In the genomic region with DNA sequence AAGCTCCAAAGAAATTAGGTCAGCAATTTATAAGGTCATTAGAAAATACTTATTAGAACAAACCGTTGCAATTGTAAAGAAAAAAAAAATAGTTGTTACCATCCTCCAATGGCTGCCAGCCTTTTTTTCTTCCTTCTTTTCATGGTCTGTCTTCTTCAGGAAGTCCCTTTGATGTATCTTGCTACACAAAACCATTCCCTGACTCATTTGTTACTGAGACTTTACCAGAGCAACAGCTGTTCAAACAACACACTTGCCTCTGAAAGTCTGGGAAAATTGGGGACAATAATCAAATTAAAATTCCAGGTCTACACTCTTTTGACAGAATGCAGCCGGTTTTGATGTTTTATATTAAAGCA, we compare ENCODE assay signal across 15 mouse cellular contexts.
DNase-seq lines count a peak whose midpoint lies in the region; ATAC-seq and TF ChIP-seq lines count a peak whose summit lies in the region.
"Had no signal": no experiment of that assay in that cellular context is flagged by ENCODE, and none has a peak within 500 bp of the region (broad histone marks: within the 10 kb centered on the region; RNA-seq: fewer than 3 reads in every experiment).

No protein-coding gene starts in this region.

- ATAC-seq in kidney, postnatal 0 days (replicated peaks; ENCODE audit: low FRiP score, low read depth): no peak
- no peak for ATAC-seq in kidney, embryonic 15.5 days (replicated peaks; ENCODE audit: low FRiP score)
- peak; percentile 45 for ATAC-seq in forebrain, embryonic 14.5 days
- peak; percentile 61 for ATAC-seq in midbrain, embryonic 11.5 days (ENCODE audit: low FRiP score)

- H3K9ac ChIP-seq in kidney, postnatal 0 days (ENCODE audit: low read depth, low read length): no peak overlapping the region
- H3K9ac ChIP-seq in kidney, embryonic 15.5 days: no peak overlapping the region
- H3K9ac ChIP-seq in forebrain, embryonic 14.5 days (ENCODE audit: low read length): no peak overlapping the region
- H3K9ac ChIP-seq in midbrain, embryonic 11.5 days (ENCODE audit: low read length): no peak overlapping the region
- H3K9ac ChIP-seq: embryonic facial prominence, embryonic 12.5 days; liver, embryonic 13.5 days had no signal

- H3K27ac ChIP-seq in kidney, postnatal 0 days: no peak overlapping the region
- no peak overlapping the region for H3K27ac ChIP-seq in kidney, embryonic 15.5 days
- peak overlapping the region; percentile 88 for H3K27ac ChIP-seq in forebrain, embryonic 14.5 days (ENCODE audit: low read depth, low read length)
- peak overlapping the region; percentile 72 for H3K27ac ChIP-seq in midbrain, embryonic 11.5 days (ENCODE audit: low read depth, low read length)
- H3K27ac ChIP-seq: left cerebral cortex, adult 2 months; liver, embryonic 13.5 days had no signal

- WGBS in kidney, postnatal 0 days: 12% methylated on average over 2 of the region's 2 CpGs
- 5% methylated on average over 2 of the region's 2 CpGs for WGBS in kidney, embryonic 15.5 days
- 4% methylated on average over 2 of the region's 2 CpGs for WGBS in forebrain, embryonic 14.5 days
- 2% methylated on average over 2 of the region's 2 CpGs for WGBS in midbrain, embryonic 11.5 days

- H3K27me3 ChIP-seq in kidney, postnatal 0 days (ENCODE audit: insufficient read depth, low read length): no peaks in the 10 kb centered on the region
- no peaks in the 10 kb centered on the region for H3K27me3 ChIP-seq in kidney, embryonic 15.5 days
- no peaks in the 10 kb centered on the region for H3K27me3 ChIP-seq in forebrain, embryonic 14.5 days (replicated peaks; ENCODE audit: control insufficient read depth, insufficient read depth, low read length)
- no peaks in the 10 kb centered on the region for H3K27me3 ChIP-seq in midbrain, embryonic 11.5 days (ENCODE audit: control insufficient read depth, insufficient read depth, low read length)
- H3K27me3 ChIP-seq: embryonic facial prominence, embryonic 12.5 days; liver, embryonic 13.5 days had no signal

- H3K4me2 ChIP-seq in kidney, postnatal 0 days (ENCODE audit: low read length): no peak overlapping the region
- no peak overlapping the region for H3K4me2 ChIP-seq in kidney, embryonic 15.5 days
- H3K4me2 ChIP-seq in forebrain, embryonic 14.5 days (ENCODE audit: low read length): peak overlapping the region; percentile 27; the same call in 1 of the 2 replicates
- peak overlapping the region; percentile 28 for H3K4me2 ChIP-seq in midbrain, embryonic 11.5 days
- H3K4me2 ChIP-seq: liver, embryonic 13.5 days had no signal

- no peaks in the 10 kb centered on the region for H3K9me3 ChIP-seq in kidney, postnatal 0 days (replicated peaks; ENCODE audit: low read length)
- H3K9me3 ChIP-seq in kidney, embryonic 15.5 days (replicated peaks): no peaks in the 10 kb centered on the region
- H3K9me3 ChIP-seq in forebrain, embryonic 14.5 days (replicated peaks; ENCODE audit: control insufficient read depth, low read length): no peaks in the 10 kb centered on the region
- no peaks in the 10 kb centered on the region for H3K9me3 ChIP-seq in midbrain, embryonic 11.5 days (ENCODE audit: control insufficient read depth, low read length)
- H3K9me3 ChIP-seq: embryonic facial prominence, embryonic 12.5 days; liver, embryonic 13.5 days had no signal

- no peak overlapping the region for H3K4me3 ChIP-seq in kidney, postnatal 0 days (replicated peaks; ENCODE audit: low read depth, low read length)
- no peak overlapping the region for H3K4me3 ChIP-seq in kidney, embryonic 15.5 days (replicated peaks)
- H3K4me3 ChIP-seq in forebrain, embryonic 14.5 days (ENCODE audit: low read depth, low read length): no peak overlapping the region
- no peak overlapping the region for H3K4me3 ChIP-seq in midbrain, embryonic 11.5 days (ENCODE audit: low read depth, low read length)
- H3K4me3 ChIP-seq: embryonic facial prominence, embryonic 12.5 days; left cerebral cortex, adult 2 months; liver, embryonic 13.5 days had no signal

- H3K36me3 ChIP-seq in kidney, postnatal 0 days (ENCODE audit: insufficient read depth, low read length): no peaks in the 10 kb centered on the region
- no peaks in the 10 kb centered on the region for H3K36me3 ChIP-seq in kidney, embryonic 15.5 days
- H3K36me3 ChIP-seq in forebrain, embryonic 14.5 days (ENCODE audit: control insufficient read depth, insufficient read depth, low read length): no peaks in the 10 kb centered on the region
- no peaks in the 10 kb centered on the region for H3K36me3 ChIP-seq in midbrain, embryonic 11.5 days (ENCODE audit: control insufficient read depth, insufficient read depth, low read length)
- H3K36me3 ChIP-seq: embryonic facial prominence, embryonic 12.5 days; liver, embryonic 13.5 days had no signal

- peak; percentile 78 for DNase-seq in kidney, postnatal 0 days (ENCODE audit: low spot score)
- DNase-seq in forebrain, embryonic 14.5 days (ENCODE audit: low spot score): peak; percentile 74
- DNase-seq in midbrain, embryonic 11.5 days (ENCODE audit: low spot score, missing footprints): peak; percentile 91
- no peak for DNase-seq in left cerebral cortex, adult 18-20 months (ENCODE audit: low spot score in 2 of 2)
- DNase-seq in adrenal gland, postnatal 36 days: no peak
- no peak for DNase-seq in left cerebral cortex, postnatal 4 days
- DNase-seq in urinary bladder, postnatal 25 days (ENCODE audit: low spot score): no peak
- DNase-seq: B cell, adult 2 months; kidney, adult 2 months; liver, embryonic 13.5 days; lung, postnatal 4 days; thymus, adult 18-20 months had no signal

- no peaks in the 10 kb centered on the region for H3K4me1 ChIP-seq in kidney, postnatal 0 days (replicated peaks; ENCODE audit: insufficient read depth, low read length)
- peaks cover 31% of the 10 kb centered on the region for H3K4me1 ChIP-seq in kidney, embryonic 15.5 days
- H3K4me1 ChIP-seq in forebrain, embryonic 14.5 days (ENCODE audit: control insufficient read depth, insufficient read depth, low read length): peaks cover 43% of the 10 kb centered on the region
- H3K4me1 ChIP-seq in midbrain, embryonic 11.5 days (ENCODE audit: control insufficient read depth, insufficient read depth, low read length): peaks cover 46% of the 10 kb centered on the region

- TF ChIP-seq CTCF in kidney, postnatal 0 days (IDR thresholded peaks at IDR 0.05; ENCODE audit: low read depth): no peak

- intact Hi-C loops in left cerebral cortex, postnatal 4 days (cut with DNase I): no loop called here

Comparison
In these comparisons a context has a peak if more than half of its experiments do, and no peak if none do; other contexts are left out.
1. ATAC-seq: peak in forebrain, embryonic 14.5 days (single experiment) and midbrain, embryonic 11.5 days (single experiment); none in kidney, postnatal 0 days (single experiment) and kidney, embryonic 15.5 days (single experiment).
2. DNase-seq: peak in kidney, postnatal 0 days (single experiment), forebrain, embryonic 14.5 days (single experiment) and midbrain, embryonic 11.5 days (single experiment); none in left cerebral cortex, adult 18-20 months (0 of 2), adrenal gland, postnatal 36 days (0 of 2), left cerebral cortex, postnatal 4 days (single experiment) and urinary bladder, postnatal 25 days (single experiment).
3. H3K27ac ChIP-seq: peak in forebrain, embryonic 14.5 days (single experiment) and midbrain, embryonic 11.5 days (single experiment); none in kidney, postnatal 0 days (single experiment) and kidney, embryonic 15.5 days (single experiment).
4. H3K4me2 ChIP-seq: peak in forebrain, embryonic 14.5 days (single experiment) and midbrain, embryonic 11.5 days (single experiment); none in kidney, postnatal 0 days (single experiment) and kidney, embryonic 15.5 days (single experiment).